Mouse (Mus musculus): ENCODE measurements around the gene Ccar1. TPM values are rescaled to one million over a fixed set of nuclear protein-coding genes. Genes with fewer than 3 reads are reported as not detected.

Gene Ccar1
- polyA plus RNA-seq, 1 experiment from 2014 or later = 113 TPM

DNA sequence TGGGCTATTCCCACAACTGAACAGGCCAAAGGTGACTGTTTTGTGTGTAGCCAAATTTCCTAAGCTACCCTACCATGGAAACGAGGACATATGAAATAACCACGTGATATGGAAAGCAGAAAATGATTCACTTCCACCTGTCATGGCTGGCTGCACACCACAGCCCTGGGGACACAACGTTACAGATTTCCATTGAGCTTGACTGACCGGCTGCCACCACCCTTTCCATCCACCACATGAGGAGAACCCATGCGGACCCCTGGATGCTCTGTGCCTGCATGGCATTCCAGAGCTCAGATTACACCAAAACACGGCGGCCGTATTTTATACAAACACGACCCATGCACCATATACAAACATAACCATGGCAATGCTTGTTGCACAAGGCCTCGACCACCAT, 78.6 kb downstream of the Ccar1 start:
- Histone ChIP-seq H3K4me3 (no peak overlapping the region), H3K9ac (no peak overlapping the region), H3K27me3 (no peaks in the 10 kb centered on the region), H3K36me3 (no peaks in the 10 kb centered on the region), H3K27ac (no peak overlapping the region), H3K4me2 (no peak overlapping the region), H3K9me3 (no peaks in the 10 kb centered on the region), H3K4me1 (replicated peaks) (no peaks in the 10 kb centered on the region)
- 80% methylated on average over 10 of the region's 10 CpGs for WGBS
- no peak for ATAC-seq (ENCODE audit: low FRiP score)

DNA sequence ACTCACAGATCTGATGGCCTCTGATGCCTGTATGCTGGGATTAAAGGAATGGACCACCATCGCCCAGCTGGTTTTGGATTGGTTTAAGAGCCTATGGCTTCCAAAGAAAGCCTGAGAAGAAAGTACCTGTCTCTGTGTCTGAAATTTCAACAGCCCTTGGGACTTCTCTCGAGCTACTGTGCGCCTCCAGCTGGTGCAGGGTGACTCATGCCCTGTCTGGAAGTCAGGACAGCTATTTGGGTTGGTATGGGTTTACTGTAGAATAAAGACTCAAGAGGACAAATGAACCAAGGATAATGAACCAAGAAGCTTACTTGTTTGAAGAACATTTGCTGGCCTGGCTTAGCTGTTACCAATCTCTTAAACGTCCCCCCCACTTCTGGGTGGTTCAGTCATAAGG, 88.5 kb downstream of the Ccar1 start:
- Histone ChIP-seq H3K4me2 (no peak overlapping the region), H3K27ac (no peak overlapping the region), H3K4me3 (no peak overlapping the region), H3K27me3 (no peaks in the 10 kb centered on the region), H3K9me3 (no peaks in the 10 kb centered on the region), H3K4me1 (replicated peaks) (no peaks in the 10 kb centered on the region), H3K9ac (no peak overlapping the region), H3K36me3 (no peaks in the 10 kb centered on the region)
- ATAC-seq (ENCODE audit: low FRiP score) = no peak
- WGBS = 89% methylated on average over 4 of the region's 4 CpGs

DNA sequence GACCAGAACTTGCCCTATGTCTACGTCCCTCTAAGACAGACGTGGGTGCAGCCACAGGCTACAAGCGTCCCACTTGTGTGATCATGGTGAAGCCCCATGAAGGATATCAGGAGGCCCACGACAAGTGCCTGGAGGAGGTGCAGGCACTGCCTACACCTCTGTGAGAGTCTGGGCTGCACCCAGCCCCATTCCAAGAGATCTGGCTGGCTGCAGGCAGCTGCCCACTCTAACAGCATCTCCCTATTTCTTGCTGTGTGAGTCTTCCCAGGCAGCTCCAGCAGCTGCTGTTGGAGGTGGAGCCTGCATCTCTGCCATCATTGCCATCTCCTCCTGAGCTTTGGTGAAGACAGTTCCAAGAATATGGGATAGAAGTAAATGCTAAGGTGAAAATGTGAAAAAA, 89.7 kb downstream of the Ccar1 start:
- 84% methylated on average over 4 of the region's 4 CpGs for WGBS
- Histone ChIP-seq H3K27me3 (no peaks in the 10 kb centered on the region), H3K36me3 (no peaks in the 10 kb centered on the region), H3K9ac (no peak overlapping the region), H3K9me3 (no peaks in the 10 kb centered on the region), H3K27ac (no peak overlapping the region), H3K4me1 (replicated peaks) (no peaks in the 10 kb centered on the region), H3K4me3 (no peak overlapping the region), H3K4me2 (no peak overlapping the region)
- no peak for ATAC-seq (ENCODE audit: low FRiP score)

Other genes starting within 250 kb of the Ccar1 start
- gene Kif1bp, start 213.8 kb downstream of the Ccar1 start, polyA plus RNA-seq (2015; fragmentation: Nextera tagmentation; extraction: Ambion mirVana) = 66.8 and 68.0 TPM in 2 replicates
- gene Ddx21, start 190.0 kb downstream of the Ccar1 start, polyA plus RNA-seq (2015; fragmentation: Nextera tagmentation; extraction: Ambion mirVana) = 17.1 and 17.7 TPM in 2 replicates
- gene Ddx50, start 141.1 kb downstream of the Ccar1 start, polyA plus RNA-seq (2015; fragmentation: Nextera tagmentation; extraction: Ambion mirVana) = 92.3 and 93.7 TPM in 2 replicates
- gene Stox1, start 66.2 kb downstream of the Ccar1 start, polyA plus RNA-seq (2015; fragmentation: Nextera tagmentation; extraction: Ambion mirVana) = 2.1 and 3.0 TPM in 2 replicates
- 35.1 and 35.8 TPM in 2 replicates for gene Tet1, start 116.7 kb upstream of the Ccar1 start, polyA plus RNA-seq (2015; fragmentation: Nextera tagmentation; extraction: Ambion mirVana)
- gene Slc25a16, start 128.3 kb upstream of the Ccar1 start, polyA plus RNA-seq (2015; fragmentation: Nextera tagmentation; extraction: Ambion mirVana) = 13.9 and 14.5 TPM in 2 replicates
- gene Dna2, start 154.7 kb upstream of the Ccar1 start, polyA plus RNA-seq (2015; fragmentation: Nextera tagmentation; extraction: Ambion mirVana) = 5.1 and 6.4 TPM in 2 replicates
- gene Rufy2, start 187.9 kb upstream of the Ccar1 start, polyA plus RNA-seq (2015; fragmentation: Nextera tagmentation; extraction: Ambion mirVana) = 52.6 and 57.0 TPM in 2 replicates
- gene Hnrnph3, start 231.9 kb upstream of the Ccar1 start, polyA plus RNA-seq (2015; fragmentation: Nextera tagmentation; extraction: Ambion mirVana) = 193 and 195 TPM in 2 replicates
- 0.88 and 1.1 TPM in 2 replicates for gene Pbld2, start 232.0 kb upstream of the Ccar1 start, polyA plus RNA-seq (2015; fragmentation: Nextera tagmentation; extraction: Ambion mirVana)

Data from hindbrain, embryonic 13.5 days (tissue).